Mouse (Mus musculus) limb, embryonic 10.5 days (tissue): ENCODE data around the gene Kcnj11. TPM values are rescaled to one million over a fixed set of nuclear protein-coding genes. Genes with fewer than 3 reads are reported as not detected.

Experiments used
- DNase-seq: peaks from one replicate; pipeline ENCODE4 v3.0.0-alpha.2; 2017; ENCODE audit warnings: low spot score
- H3K27ac ChIP-seq: fragments of 300-500 bp; sonication (generic); 2 replicates; pipeline ENCODE4 v1.5.1; 2016; ENCODE audit warnings: mild to moderate bottlenecking
- H3K27me3 ChIP-seq: fragments of 300-500 bp; sonication (generic); 2 replicates; pipeline ENCODE4 v1.6.1; 2016; ENCODE audit warnings: low read depth, mild to moderate bottlenecking; ENCODE audit not compliant: poor library complexity, severe bottlenecking
- H3K36me3 ChIP-seq: fragments of 300-500 bp; sonication (generic); 2 replicates; pipeline ENCODE4 v1.6.1; 2016; ENCODE audit warnings: mild to moderate bottlenecking, moderate library complexity
- H3K4me1 ChIP-seq: fragments of 300-500 bp; sonication (generic); 2 replicates; pipeline ENCODE4 v1.6.1; 2016
- H3K4me3 ChIP-seq: fragments of 300-500 bp; sonication (generic); 2 replicates; pipeline ENCODE4 v1.5.1; 2016; ENCODE audit warnings: mild to moderate bottlenecking, moderate library complexity
- H3K9me3 ChIP-seq: fragments of 300-500 bp; sonication (generic); replicated peaks from 2 replicates; pipeline ENCODE4 v1.6.1; 2016; ENCODE audit warnings: mild to moderate bottlenecking
- WGBS: fragments of 180-500 bp; shearing (Covaris S2); methylation state at CpG from one replicate; pipeline ENCODE4 v1.1.7; 2016; 5-methylcytosine and 5-hydroxymethylcytosine counted together
- polyA plus RNA-seq: library from polyadenylated mRNA; unstranded; fragments of >200 nt; fragmentation: Nextera tagmentation; extraction: Ambion mirVana; gene quantifications from 2 replicates; pipeline ENCODE4 v1.2.1, GENCODE M21; 2016

The Kcnj11 gene
- 0.06 and 0.13 TPM in 2 replicates for polyA plus RNA-seq

- DNase-seq: peak; percentile 95
- WGBS: under 1% methylated on average over 32 of the region's 34 CpGs
- Histone ChIP-seq H3K4me3 (peak within 1 kb of the TSS; percentile 64), H3K36me3 (no peaks in the 10 kb centered on the region), H3K27me3 (peaks cover 47% of the 10 kb centered on the region), H3K4me1 (peaks cover 13% of the 10 kb centered on the region), H3K27ac (peak within 1 kb of the TSS; percentile 70), H3K9me3 (no peaks in the 10 kb centered on the region)
Measured at GRCm38 (mm10) chr7:46100563-46100962, at the start of gene Kcnj11. Kcnj11 (minus strand) TSS chr7:46100764.

GRCm38 (mm10) chr7:46147417-46147816 lies 46.9 kb upstream of the Kcnj11 start:
- Histone ChIP-seq H3K36me3 (no peaks in the 10 kb centered on the region), H3K9me3 (no peaks in the 10 kb centered on the region), H3K4me3 (no peak overlapping the region), H3K27ac (no peak overlapping the region), H3K4me1 (peaks cover 8% of the 10 kb centered on the region), H3K27me3 (no peaks in the 10 kb centered on the region)
- no peak for DNase-seq
- WGBS: 91% methylated on average over 7 of the region's 7 CpGs

GRCm38 (mm10) chr7:46146675-46147308 lies 46.2 kb upstream of the Kcnj11 start:
- WGBS: 92% methylated on average over 7 of the region's 7 CpGs
- H3K36me3 ChIP-seq: no peaks in the 10 kb centered on the region
- H3K9me3 ChIP-seq: no peaks in the 10 kb centered on the region
- no peak for DNase-seq
- peaks cover 8% of the 10 kb centered on the region for H3K4me1 ChIP-seq
- H3K27ac ChIP-seq: no peak overlapping the region
- H3K4me3 ChIP-seq: no peak overlapping the region
- H3K27me3 ChIP-seq: no peaks in the 10 kb centered on the region

GRCm38 (mm10) chr7:46144061-46144460 lies 43.5 kb upstream of the Kcnj11 start:
- H3K4me1 ChIP-seq: peaks cover 11% of the 10 kb centered on the region

GRCm38 (mm10) chr7:46138329-46138930 lies 37.9 kb upstream of the Kcnj11 start:
- no peak overlapping the region for H3K4me3 ChIP-seq
- peak; percentile 39 for DNase-seq
- peaks cover 28% of the 10 kb centered on the region for H3K4me1 ChIP-seq
- H3K27me3 ChIP-seq: peaks cover 8% of the 10 kb centered on the region
- H3K27ac ChIP-seq: peak overlapping the region; percentile 71
- WGBS: 26% methylated on average over 7 of the region's 7 CpGs
- no peaks in the 10 kb centered on the region for H3K9me3 ChIP-seq
- H3K36me3 ChIP-seq: no peaks in the 10 kb centered on the region

More at GRCm38 (mm10) chr7:46144061-46144460, 43.5 kb upstream of the Kcnj11 start:
- DNase-seq: no peak
- no peaks in the 10 kb centered on the region for H3K9me3 ChIP-seq
- peak overlapping the region; percentile 33; the same call in 1 of the 2 replicates for H3K27ac ChIP-seq
- WGBS: 80% methylated on average over 8 of the region's 8 CpGs
- no peak overlapping the region for H3K4me3 ChIP-seq
- H3K36me3 ChIP-seq: no peaks in the 10 kb centered on the region
- H3K27me3 ChIP-seq: 0 out of 2 replicates have a peak, but pooled peaks cover 4% of the 10 kb centered on the region

- peak overlapping the region; percentile 61; the same call in 1 of the 2 replicates for H3K27ac ChIP-seq
- H3K9me3 ChIP-seq: no peaks in the 10 kb centered on the region
- DNase-seq: no peak
- peaks cover 49% of the 10 kb centered on the region for H3K4me1 ChIP-seq
- H3K27me3 ChIP-seq: peaks cover 23% of the 10 kb centered on the region
- peak overlapping the region; percentile 2; the same call in 1 of the 2 replicates for H3K4me3 ChIP-seq
- no peaks in the 10 kb centered on the region for H3K36me3 ChIP-seq
- WGBS: 18% methylated on average over 7 of the region's 7 CpGs
Measured at GRCm38 (mm10) chr7:46133858-46134257, 33.3 kb upstream of the Kcnj11 start.

- no peaks in the 10 kb centered on the region for H3K9me3 ChIP-seq
- 88% methylated on average over 12 of the region's 12 CpGs for WGBS
Measured at GRCm38 (mm10) chr7:46132229-46132628, 31.7 kb upstream of the Kcnj11 start.

GRCm38 (mm10) chr7:46131806-46132205 lies 31.2 kb upstream of the Kcnj11 start:
- WGBS: 86% methylated on average over 8 of the region's 8 CpGs
- peaks cover 23% of the 10 kb centered on the region for H3K27me3 ChIP-seq
- H3K27ac ChIP-seq: no peak overlapping the region
- H3K4me1 ChIP-seq: peaks cover 47% of the 10 kb centered on the region
- no peaks in the 10 kb centered on the region for H3K36me3 ChIP-seq
- H3K9me3 ChIP-seq: no peaks in the 10 kb centered on the region
- no peak overlapping the region for H3K4me3 ChIP-seq
- no peak for DNase-seq

More at GRCm38 (mm10) chr7:46132229-46132628, 31.7 kb upstream of the Kcnj11 start:
- H3K36me3 ChIP-seq: no peaks in the 10 kb centered on the region
- H3K27ac ChIP-seq: no peak overlapping the region
- peaks cover 23% of the 10 kb centered on the region for H3K27me3 ChIP-seq
- no peak for DNase-seq
- H3K4me1 ChIP-seq: peaks cover 47% of the 10 kb centered on the region
- H3K4me3 ChIP-seq: no peak overlapping the region

GRCm38 (mm10) chr7:46131266-46131665 lies 30.7 kb upstream of the Kcnj11 start:
- peaks cover 47% of the 10 kb centered on the region for H3K4me1 ChIP-seq
- no peak for DNase-seq
- WGBS: 42% methylated on average over 3 of the region's 3 CpGs

GRCm38 (mm10) chr7:46130723-46131122 lies 30.2 kb upstream of the Kcnj11 start:
- no peaks in the 10 kb centered on the region for H3K9me3 ChIP-seq
- H3K4me1 ChIP-seq: peaks cover 47% of the 10 kb centered on the region
- DNase-seq: no peak
- no peaks in the 10 kb centered on the region for H3K36me3 ChIP-seq
- WGBS: 76% methylated on average over 7 of the region's 7 CpGs
- peaks cover 23% of the 10 kb centered on the region for H3K27me3 ChIP-seq
- no peak overlapping the region for H3K27ac ChIP-seq
- H3K4me3 ChIP-seq: no peak overlapping the region

More at GRCm38 (mm10) chr7:46131266-46131665, 30.7 kb upstream of the Kcnj11 start:
- H3K4me3 ChIP-seq: no peak overlapping the region
- no peaks in the 10 kb centered on the region for H3K36me3 ChIP-seq
- H3K27me3 ChIP-seq: peaks cover 23% of the 10 kb centered on the region
- no peak overlapping the region for H3K27ac ChIP-seq
- no peaks in the 10 kb centered on the region for H3K9me3 ChIP-seq

- Histone ChIP-seq H3K36me3 (no peaks in the 10 kb centered on the region), H3K4me1 (peaks cover 46% of the 10 kb centered on the region)
- WGBS: 45% methylated on average over 7 of the region's 7 CpGs
Measured at GRCm38 (mm10) chr7:46129463-46130179, 29.1 kb upstream of the Kcnj11 start.

GRCm38 (mm10) chr7:46128196-46128595 lies 27.6 kb upstream of the Kcnj11 start:
- Histone ChIP-seq H3K27me3 (peaks cover 17% of the 10 kb centered on the region; the same call in 1 of the 2 replicates), H3K4me1 (peaks cover 48% of the 10 kb centered on the region), H3K9me3 (no peaks in the 10 kb centered on the region), H3K27ac (0 out of 2 replicates have a peak overlapping the region, but pooled peaks have one; percentile 32), H3K4me3 (no peak overlapping the region), H3K36me3 (no peaks in the 10 kb centered on the region)
- 35% methylated on average over 7 of the region's 7 CpGs for WGBS
- DNase-seq: no peak

More at GRCm38 (mm10) chr7:46129463-46130179, 29.1 kb upstream of the Kcnj11 start:
- no peak for DNase-seq
- Histone ChIP-seq H3K27ac (peak overlapping the region; percentile 2; the same call in 1 of the 2 replicates), H3K27me3 (peaks cover 23% of the 10 kb centered on the region), H3K4me3 (no peak overlapping the region), H3K9me3 (no peaks in the 10 kb centered on the region)
